Mouse (Mus musculus) spleen, adult 2 months (tissue): ENCODE results near the gene Nudt16. TPM values are rescaled to one million over a fixed set of nuclear protein-coding genes. Genes with fewer than 3 reads are reported as not detected.
"Not testable (repeated sequence)": the region's sequence is repeated elsewhere in the genome, so short reads cannot be mapped to it uniquely, and the experiment has no call there.

Experiments
- DNase-seq, 2 experiments: peaks; one replicate each; pipeline versions ENCODE4 v3.0.0 to v3.0.0-alpha.2; 2012 to 2021; ENCODE audit warnings: low spot score in 2 of 2, low read depth in 1 of 2
- H3K27ac ChIP-seq: fragments of 200-500 bp; 2 replicates; pipeline ENCODE4 v1.5.1; 2012; ENCODE audit warnings: low read length, inconsistent platforms; ENCODE audit not compliant: insufficient read depth
- H3K27me3 ChIP-seq: fragments of 200-500 bp; 2 replicates; pipeline ENCODE4 v1.6.1; 2012; ENCODE audit warnings: mild to moderate bottlenecking, moderate library complexity, low read length, inconsistent platforms; ENCODE audit not compliant: control insufficient read depth, insufficient read depth
- H3K36me3 ChIP-seq: fragments of 200-500 bp; 2 replicates; pipeline ENCODE4 v1.6.1; 2012; ENCODE audit warnings: mild to moderate bottlenecking, low read length, inconsistent platforms; ENCODE audit not compliant: control insufficient read depth, insufficient read depth
- H3K4me1 ChIP-seq: fragments of 200-500 bp; 2 replicates; pipeline ENCODE4 v1.6.1; 2011; ENCODE audit warnings: inconsistent platforms; ENCODE audit not compliant: control insufficient read depth, insufficient read depth, insufficient read length
- H3K4me3 ChIP-seq: fragments of 200-500 bp; 2 replicates; pipeline ENCODE4 v1.5.1; 2011; ENCODE audit warnings: mild to moderate bottlenecking, inconsistent platforms; ENCODE audit not compliant: insufficient read depth, insufficient read length; ENCODE audit errors: extremely low read depth
- CTCF ChIP-seq: fragments of 200-500 bp; IDR thresholded peaks from 2 replicates; pipeline ENCODE4 v1.5.1; 2011; ENCODE audit warnings: mild to moderate bottlenecking, inconsistent platforms; ENCODE audit not compliant: insufficient read depth, insufficient read length, insufficient replicate concordance; ENCODE audit errors: extremely low read depth
- POLR2A ChIP-seq: fragments of 200-500 bp; IDR thresholded peaks from 2 replicates; pipeline ENCODE4 v1.6.1; 2011; ENCODE audit warnings: low read depth, low read length, inconsistent platforms
- WGBS: fragments of 180-500 bp; shearing (Covaris S2); methylation state at CpG from one replicate; pipeline ENCODE4 v1.1.7; 2018; 5-methylcytosine and 5-hydroxymethylcytosine counted together
- polyA plus RNA-seq: library from polyadenylated mRNA; depleted of rRNA; stranded (reverse); fragments of >200 nt; gene quantifications from 2 replicates; pipeline ENCODE4 v1.2.3, GENCODE M21; 2012; rRNA removed

Gene Nudt16
- 17.1 and 26.2 TPM in 2 replicates for polyA plus RNA-seq

- Histone ChIP-seq H3K36me3 (no peaks in the 10 kb centered on the region), H3K4me1 (peaks cover 15% of the 10 kb centered on the region; the same call in 1 of the 2 replicates), H3K27ac (peak within 1 kb of the TSS; percentile 90), H3K4me3 (peak within 1 kb of the TSS; percentile 91), H3K27me3 (no peaks in the 10 kb centered on the region)
- peak; percentile 86 to 91 for DNase-seq
- peak; percentile 89 for TF ChIP-seq POLR2A
- no peak for TF ChIP-seq CTCF
- under 1% methylated on average over 60 of the region's 60 CpGs for WGBS
Observed at GRCm38 (mm10) chr9:105131253-105132001, at the start of gene Nudt16. Gene Nudt16 (minus strand): TSS chr9:105131824.

GRCm38 (mm10) chr9:105144992-105145391, 13.4 kb upstream of the Nudt16 start, which contains the start of gene 1700080E11Rik:
Gene 1700080E11Rik (minus strand): TSS chr9:105145092.
- Histone ChIP-seq H3K4me1 (no peaks in the 10 kb centered on the region), H3K27ac (no peak within 1 kb of the TSS), H3K36me3 (no peaks in the 10 kb centered on the region), H3K4me3 (no peak within 1 kb of the TSS), H3K27me3 (no peaks in the 10 kb centered on the region)
- TF ChIP-seq POLR2A: no peak
- WGBS: 75% methylated on average over 6 of the region's 6 CpGs
- no peak for DNase-seq

GRCm38 (mm10) chr9:105139204-105139603, 7.6 kb upstream of the Nudt16 start:
- 62% methylated on average over 6 of the region's 6 CpGs for WGBS
- no peaks in the 10 kb centered on the region for H3K27me3 ChIP-seq
- H3K36me3 ChIP-seq: no peaks in the 10 kb centered on the region
- H3K4me3 ChIP-seq: no peak overlapping the region
- no peak overlapping the region for H3K27ac ChIP-seq
- no peak for DNase-seq
- TF ChIP-seq CTCF (no peak), POLR2A (no peak)
- H3K4me1 ChIP-seq: no peaks in the 10 kb centered on the region

GRCm38 (mm10) chr9:105136404-105136803, 4.8 kb upstream of the Nudt16 start:
- Histone ChIP-seq H3K4me3 (no peak overlapping the region), H3K27ac (no peak overlapping the region), H3K36me3 (no peaks in the 10 kb centered on the region), H3K27me3 (no peaks in the 10 kb centered on the region), H3K4me1 (no peaks in the 10 kb centered on the region; the same call in 1 of the 2 replicates)
- WGBS: 76% methylated on average over 1 of the region's 1 CpGs
- no peak for DNase-seq
- TF ChIP-seq POLR2A: no peak

GRCm38 (mm10) chr9:105134536-105134935, 2.9 kb upstream of the Nudt16 start:
- H3K27ac ChIP-seq: peak overlapping the region; percentile 43
- WGBS: 46% methylated on average over 5 of the region's 5 CpGs
- no peak overlapping the region for H3K4me3 ChIP-seq
- H3K36me3 ChIP-seq: no peaks in the 10 kb centered on the region
- TF ChIP-seq POLR2A (no peak), CTCF (no peak)
- DNase-seq: no peak
- H3K27me3 ChIP-seq: no peaks in the 10 kb centered on the region
- peaks cover 15% of the 10 kb centered on the region; the same call in 1 of the 2 replicates for H3K4me1 ChIP-seq

- no peak for TF ChIP-seq POLR2A
- no peak for TF ChIP-seq CTCF
- peak overlapping the region; percentile 91; the same call in 1 of the 2 replicates for H3K4me3 ChIP-seq
- DNase-seq: no peak
- peak overlapping the region; percentile 65 for H3K27ac ChIP-seq
- H3K36me3 ChIP-seq: no peaks in the 10 kb centered on the region
- 24% methylated on average over 5 of the region's 5 CpGs for WGBS
- H3K4me1 ChIP-seq: peaks cover 15% of the 10 kb centered on the region; the same call in 1 of the 2 replicates
- H3K27me3 ChIP-seq: no peaks in the 10 kb centered on the region
Observed at GRCm38 (mm10) chr9:105132002-105132367, 361 bp upstream of the Nudt16 start.

DNA sequence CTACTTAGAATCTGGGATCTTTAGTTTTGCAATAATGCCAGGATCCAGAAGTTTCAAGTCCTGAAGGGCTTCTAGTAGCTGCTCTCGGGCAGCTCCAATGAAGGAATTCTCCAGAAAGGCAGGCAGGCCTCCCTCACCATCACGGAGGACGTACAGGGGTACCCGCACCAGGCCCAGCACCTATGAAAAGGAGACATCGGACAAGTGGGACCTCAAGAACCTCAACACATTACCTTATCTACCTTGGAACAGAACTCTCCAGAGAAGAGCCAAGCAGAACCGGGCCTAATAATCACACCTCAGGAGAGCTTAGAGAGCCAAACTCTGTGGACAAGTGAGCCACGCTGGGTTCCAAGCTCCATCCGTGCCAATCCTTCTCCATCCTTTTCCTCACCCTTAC, 1.3 kb downstream of the Nudt16 start:
- H3K4me1 ChIP-seq: peaks cover 15% of the 10 kb centered on the region; the same call in 1 of the 2 replicates
- H3K27me3 ChIP-seq: no peaks in the 10 kb centered on the region
- H3K36me3 ChIP-seq: no peaks in the 10 kb centered on the region
- WGBS: 92% methylated on average over 8 of the region's 8 CpGs
- no peak for DNase-seq
- no peak overlapping the region for H3K4me3 ChIP-seq
- H3K27ac ChIP-seq: no peak overlapping the region
- TF ChIP-seq POLR2A: no peak
- no peak for TF ChIP-seq CTCF

- 89% methylated on average over 3 of the region's 3 CpGs for WGBS
- H3K27ac ChIP-seq, H3K4me1 ChIP-seq, H3K4me3 ChIP-seq, DNase-seq, H3K27me3 ChIP-seq, H3K36me3 ChIP-seq: not testable (repeated sequence)
Observed at GRCm38 (mm10) chr9:105125206-105125605, 6.4 kb downstream of the Nudt16 start.
